Mouse (Mus musculus) kidney, embryonic 14.5 days (tissue): Measurements from ENCODE around the gene Mustn1. TPM values are rescaled to one million over a fixed set of nuclear protein-coding genes. Genes with fewer than 3 reads are reported as not detected.

Experiments
- ATAC-seq: fragments of 200-750 bp; cut with Nextera tagmentation; 2 replicates; pipeline ENCODE4 v1.8.0; 2017; ENCODE audit warnings: moderate number of reproducible peaks, mild to moderate bottlenecking, moderate TSS enrichment, moderate library complexity; ENCODE audit not compliant: low FRiP score, low TSS enrichment
- H3K27ac ChIP-seq: fragments of 300-500 bp; sonication (generic); 2 replicates; pipeline ENCODE4 v1.5.1; 2014; ENCODE audit warnings: low read depth, mild to moderate bottlenecking, low read length, moderate library complexity, mixed read lengths
- H3K27me3 ChIP-seq: fragments of 300-500 bp; sonication (generic); 2 replicates; pipeline ENCODE4 v1.6.1; 2014; ENCODE audit warnings: mild to moderate bottlenecking, low read length; ENCODE audit not compliant: control insufficient read depth, insufficient read depth
- H3K36me3 ChIP-seq: fragments of 300-500 bp; sonication (generic); 2 replicates; pipeline ENCODE4 v1.6.1; 2014; ENCODE audit warnings: low read length, mixed read lengths; ENCODE audit not compliant: control insufficient read depth, insufficient read depth
- H3K4me1 ChIP-seq: fragments of 300-500 bp; sonication (generic); 2 replicates; pipeline ENCODE4 v1.6.1; 2014; ENCODE audit warnings: low read length, mixed read lengths; ENCODE audit not compliant: control insufficient read depth, insufficient read depth
- H3K4me2 ChIP-seq: fragments of 300-500 bp; sonication (generic); replicated peaks from 2 replicates; pipeline ENCODE4 v1.6.1; 2014; ENCODE audit warnings: low read depth, mild to moderate bottlenecking, low read length
- H3K4me3 ChIP-seq: fragments of 300-500 bp; sonication (generic); 2 replicates; pipeline ENCODE4 v1.5.1; 2014; ENCODE audit warnings: mild to moderate bottlenecking, low read length
- H3K9ac ChIP-seq: fragments of 300-500 bp; sonication (generic); 2 replicates; pipeline ENCODE4 v1.6.1; 2014; ENCODE audit warnings: low read depth, mild to moderate bottlenecking, low read length, moderate library complexity
- H3K9me3 ChIP-seq: fragments of 300-500 bp; sonication (generic); 2 replicates; pipeline ENCODE4 v1.6.1; 2016; ENCODE audit warnings: low read length; ENCODE audit not compliant: control insufficient read depth
- WGBS: fragments of 180-500 bp; shearing (Covaris S2); extraction: QIAGEN DNeasy Blood & Tissue Kit; methylation state at CpG from one replicate; pipeline ENCODE4 v1.1.7; 2014; 5-methylcytosine and 5-hydroxymethylcytosine counted together
- polyA plus RNA-seq: library from polyadenylated mRNA; unstranded; fragments of >200 nt; fragmentation: Nextera tagmentation; extraction: Ambion mirVana; gene quantifications from 2 replicates; pipeline ENCODE4 v1.2.1, GENCODE M21; 2014

Mustn1 gene
- polyA plus RNA-seq, 1 experiment from 2014 or later = 2.7 TPM

DNA sequence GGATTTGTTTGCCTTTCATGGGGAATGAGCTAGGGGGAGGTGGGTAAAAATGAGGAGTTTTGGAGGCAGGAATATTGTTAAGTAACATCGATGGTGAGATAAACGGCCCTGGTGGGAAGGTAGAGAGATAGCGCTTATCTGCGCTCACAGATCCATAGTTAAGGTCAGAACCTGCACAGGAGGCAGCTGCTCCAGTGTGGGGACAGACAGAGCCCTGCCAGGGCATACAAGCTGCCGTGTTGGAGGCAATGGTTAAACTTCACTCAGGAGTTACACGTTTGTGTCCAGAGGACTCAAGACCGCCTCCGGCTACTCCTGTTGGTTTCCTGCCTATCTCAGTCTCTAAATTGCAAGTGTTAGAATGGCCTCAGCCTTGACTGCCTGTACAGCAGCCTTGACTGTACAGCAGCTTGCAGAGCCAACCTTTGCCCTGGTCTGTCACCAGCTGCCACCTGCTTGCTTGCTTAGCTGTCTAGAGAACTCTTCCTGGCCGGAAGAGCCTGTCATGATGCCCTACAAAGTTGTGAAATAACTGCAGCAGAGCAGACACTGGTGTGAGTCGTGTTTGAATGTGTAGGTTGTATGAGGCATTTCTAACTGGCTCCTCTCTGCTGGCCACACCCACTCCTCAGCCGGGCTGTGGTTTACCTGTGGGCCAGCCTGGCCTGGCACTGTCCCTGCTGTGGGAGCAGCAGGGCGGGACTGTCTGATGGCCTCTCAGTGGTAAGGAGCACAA, 3.7 kb upstream of the Mustn1 start:
- no peaks in the 10 kb centered on the region for H3K27me3 ChIP-seq
- peaks cover 23% of the 10 kb centered on the region; the same call in 1 of the 2 replicates for H3K4me1 ChIP-seq
- no peak overlapping the region; the same call in 1 of the 2 replicates for H3K9ac ChIP-seq
- H3K36me3 ChIP-seq = peaks cover 24% of the 10 kb centered on the region
- ATAC-seq = peak; percentile 24; the same call in 1 of the 2 replicates
- H3K9me3 ChIP-seq = no peaks in the 10 kb centered on the region
- no peak overlapping the region for H3K4me2 ChIP-seq
- WGBS = 70% methylated on average over 12 of the region's 12 CpGs
- H3K4me3 ChIP-seq = no peak overlapping the region
- peak overlapping the region; percentile 56; the same call in 1 of the 2 replicates for H3K27ac ChIP-seq

DNA sequence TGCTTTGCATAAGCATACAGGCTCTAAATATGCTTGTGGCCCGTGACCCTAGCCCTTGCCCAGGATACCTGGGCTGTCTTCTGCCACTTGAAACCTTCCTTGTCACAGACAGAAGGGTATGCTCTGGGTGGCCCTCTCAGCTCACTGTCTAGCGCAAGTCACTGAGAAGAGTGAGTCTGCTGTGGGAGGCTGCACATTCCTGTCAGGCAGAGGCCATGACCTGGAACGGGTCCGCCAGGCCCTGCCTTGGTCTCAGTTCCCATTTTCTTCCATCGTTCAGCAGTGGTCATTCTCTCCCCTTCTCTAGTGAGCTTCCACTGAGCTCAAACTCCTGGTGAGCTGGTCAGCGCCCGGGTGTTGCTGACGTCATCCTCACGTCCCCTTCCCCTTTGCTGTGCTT, 3.0 kb upstream of the Mustn1 start:
- Histone ChIP-seq H3K4me3 (no peak overlapping the region), H3K4me1 (peaks cover 23% of the 10 kb centered on the region; the same call in 1 of the 2 replicates), H3K27ac (peak overlapping the region; percentile 56), H3K36me3 (peaks cover 24% of the 10 kb centered on the region), H3K9me3 (no peaks in the 10 kb centered on the region), H3K4me2 (no peak overlapping the region), H3K27me3 (no peaks in the 10 kb centered on the region), H3K9ac (no peak overlapping the region; the same call in 1 of the 2 replicates)
- peak; percentile 62 for ATAC-seq
- WGBS = 51% methylated on average over 9 of the region's 9 CpGs

GRCm38 (mm10) chr14:30876451-30876850, 2.5 kb upstream of the Mustn1 start:
- ATAC-seq = no peak
- Histone ChIP-seq H3K36me3 (peaks cover 24% of the 10 kb centered on the region), H3K9me3 (no peaks in the 10 kb centered on the region), H3K9ac (no peak overlapping the region), H3K4me3 (no peak overlapping the region), H3K27ac (peak overlapping the region; percentile 56), H3K4me1 (peaks cover 23% of the 10 kb centered on the region; the same call in 1 of the 2 replicates), H3K4me2 (no peak overlapping the region), H3K27me3 (no peaks in the 10 kb centered on the region)
- WGBS = 82% methylated on average over 10 of the region's 10 CpGs

DNA sequence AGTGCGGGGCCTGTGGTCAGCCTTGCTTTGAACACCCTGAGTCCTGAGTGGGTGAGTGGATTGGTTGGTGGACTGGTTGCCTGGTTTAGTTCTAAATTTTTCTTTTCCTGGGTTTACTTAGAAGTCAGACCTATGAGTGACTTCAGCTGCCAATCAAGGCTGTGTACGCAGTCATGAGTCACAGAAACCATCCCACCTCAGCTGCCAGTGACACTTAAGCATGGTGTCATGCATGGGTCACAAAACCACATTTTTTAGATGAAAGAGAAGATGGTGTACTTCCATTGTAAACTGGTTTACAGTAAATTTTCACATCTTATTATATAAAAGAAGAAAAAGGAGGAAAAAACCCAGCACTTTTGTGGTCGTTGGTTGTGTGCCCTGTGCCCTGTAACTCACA, 1.2 kb upstream of the Mustn1 start:
- H3K9me3 ChIP-seq = no peaks in the 10 kb centered on the region
- ATAC-seq = no peak
- no peak overlapping the region for H3K9ac ChIP-seq
- peaks cover 17% of the 10 kb centered on the region for H3K36me3 ChIP-seq
- no peak overlapping the region for H3K27ac ChIP-seq
- peaks cover 23% of the 10 kb centered on the region; the same call in 1 of the 2 replicates for H3K4me1 ChIP-seq
- H3K4me3 ChIP-seq = no peak overlapping the region
- 90% methylated on average over 3 of the region's 3 CpGs for WGBS
- no peak overlapping the region for H3K4me2 ChIP-seq
- no peaks in the 10 kb centered on the region for H3K27me3 ChIP-seq

- H3K4me2 ChIP-seq = no peak overlapping the region
- no peak overlapping the region for H3K27ac ChIP-seq
- H3K36me3 ChIP-seq = no peaks in the 10 kb centered on the region; the same call in 1 of the 2 replicates
- no peak overlapping the region for H3K9ac ChIP-seq
- no peaks in the 10 kb centered on the region for H3K27me3 ChIP-seq
- peak; percentile 43; the same call in 1 of the 2 replicates for ATAC-seq
- H3K4me1 ChIP-seq = peaks cover 23% of the 10 kb centered on the region; the same call in 1 of the 2 replicates
- H3K4me3 ChIP-seq = no peak overlapping the region
- WGBS = 50% methylated on average over 9 of the region's 9 CpGs
- no peaks in the 10 kb centered on the region for H3K9me3 ChIP-seq
These were observed 794 bp downstream of the Mustn1 start for GRCm38 (mm10) chr14:30879794-30880193.

DNA sequence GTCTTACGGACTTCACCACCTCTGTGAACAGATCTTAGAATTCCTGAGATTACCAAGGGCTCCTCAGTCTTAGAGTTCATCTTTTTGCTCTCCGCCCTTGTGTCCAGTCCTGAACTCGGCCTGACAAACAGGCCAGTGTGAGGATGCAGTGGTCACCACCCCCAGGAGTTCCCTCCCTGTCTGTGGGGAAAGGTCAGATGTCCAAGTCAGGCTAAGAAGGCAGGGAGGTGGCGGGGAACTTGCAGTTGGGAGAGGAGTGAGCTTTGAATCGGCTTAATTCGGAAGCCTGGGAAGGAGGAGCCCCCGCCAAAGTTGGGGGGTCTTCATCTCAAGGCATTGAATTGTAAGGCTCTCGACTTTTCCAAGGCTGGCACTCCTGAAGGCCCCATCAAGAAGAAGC, 1.3 kb downstream of the Mustn1 start:
- Histone ChIP-seq H3K4me1 (peaks cover 20% of the 10 kb centered on the region; the same call in 1 of the 2 replicates), H3K9ac (no peak overlapping the region), H3K9me3 (no peaks in the 10 kb centered on the region), H3K4me2 (no peak overlapping the region), H3K36me3 (no peaks in the 10 kb centered on the region; the same call in 1 of the 2 replicates), H3K27ac (no peak overlapping the region), H3K4me3 (no peak overlapping the region), H3K27me3 (no peaks in the 10 kb centered on the region)
- 71% methylated on average over 8 of the region's 8 CpGs for WGBS
- no peak for ATAC-seq

DNA sequence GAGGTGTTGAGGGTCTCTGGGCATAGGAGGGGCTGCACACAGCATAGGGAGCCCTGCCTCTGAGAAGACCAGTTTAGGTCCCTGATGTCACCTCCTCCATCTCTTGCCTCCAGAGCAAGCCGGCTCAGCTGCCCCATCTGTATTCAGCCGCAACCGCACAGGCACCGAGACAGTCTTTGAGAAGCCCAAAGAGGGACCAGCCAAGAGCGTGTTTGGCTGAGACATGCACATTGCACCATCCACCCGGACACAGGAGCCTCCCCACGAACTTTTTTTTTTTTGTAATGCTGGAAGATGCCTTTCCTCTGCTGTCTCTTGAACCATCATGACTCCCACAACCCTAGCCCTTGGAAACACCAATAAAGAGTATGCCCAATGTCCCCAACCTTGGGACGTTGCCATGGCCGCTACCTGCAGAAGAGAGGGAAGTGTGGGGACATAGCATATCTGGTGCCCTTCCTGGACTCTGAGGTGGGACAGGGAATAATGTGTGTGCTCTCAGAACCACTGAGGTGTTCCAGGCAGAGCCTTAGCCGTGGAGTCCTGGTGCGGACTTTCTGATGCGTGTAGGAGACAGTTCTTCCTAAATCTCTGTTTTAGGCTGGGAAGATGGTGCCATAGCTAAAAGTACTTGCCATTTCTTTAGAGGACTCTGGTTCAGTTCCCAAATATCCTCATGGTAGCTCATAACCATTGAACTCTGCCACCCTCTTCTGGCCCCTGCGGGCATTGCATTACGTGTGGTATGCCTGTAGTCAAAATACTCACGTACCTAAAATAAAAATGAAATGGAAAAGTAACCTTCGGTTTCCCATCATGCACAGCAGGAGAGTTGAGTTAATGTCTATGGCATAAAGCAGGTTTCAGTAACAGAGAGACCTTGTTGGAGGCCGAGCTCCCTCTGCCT, 2.1 kb downstream of the Mustn1 start:
- H3K27me3 ChIP-seq = no peaks in the 10 kb centered on the region
- H3K27ac ChIP-seq = no peak overlapping the region
- no peak overlapping the region for H3K9ac ChIP-seq
- H3K9me3 ChIP-seq = no peaks in the 10 kb centered on the region
- no peak for ATAC-seq
- no peak overlapping the region for H3K4me3 ChIP-seq
- 0 out of 2 replicates have a peak, but pooled peaks cover 13% of the 10 kb centered on the region for H3K4me1 ChIP-seq
- no peak overlapping the region for H3K4me2 ChIP-seq
- H3K36me3 ChIP-seq = no peaks in the 10 kb centered on the region; the same call in 1 of the 2 replicates
- WGBS = 84% methylated on average over 17 of the region's 17 CpGs

- no peak overlapping the region for H3K27ac ChIP-seq
- 88% methylated on average over 3 of the region's 3 CpGs for WGBS
- no peaks in the 10 kb centered on the region for H3K9me3 ChIP-seq
- 0 out of 2 replicates have a peak, but pooled peaks cover 10% of the 10 kb centered on the region for H3K4me1 ChIP-seq
- no peak overlapping the region for H3K4me2 ChIP-seq
- H3K4me3 ChIP-seq = no peak overlapping the region
- H3K36me3 ChIP-seq = no peaks in the 10 kb centered on the region; the same call in 1 of the 2 replicates
- no peaks in the 10 kb centered on the region for H3K27me3 ChIP-seq
- no peak for ATAC-seq
- no peak overlapping the region for H3K9ac ChIP-seq
These were observed 2.7 kb downstream of the Mustn1 start for GRCm38 (mm10) chr14:30881718-30882108.
